Mouse (Mus musculus) layer of hippocampus, postnatal 10 days (tissue): Measurements from ENCODE around the gene Ifnar2. TPM values are rescaled to one million over a fixed set of nuclear protein-coding genes. Genes with fewer than 3 reads are reported as not detected.

Source experiments
- DNase-seq, 2 experiments: peaks; one replicate each; pipeline ENCODE4 v3.0.0; 2021; ENCODE audit warnings: low spot score in 2 of 2
- total RNA-seq, 2 experiments: library from RNA; stranded (reverse); gene quantifications; 2 replicates each; pipeline ENCODE4 v1.2.3; 2021

Ifnar2 gene
- total RNA-seq, 2 experiments from 2014 or later = 23.7 to 24.4 TPM

GRCm38 (mm10) chr16:91357526-91357900, 15.1 kb upstream of the Ifnar2 start:
- no peak for DNase-seq

- DNase-seq = peak; percentile 60 to 73
Measured at GRCm38 (mm10) chr16:91358555-91358954, 14.0 kb upstream of the Ifnar2 start.

DNA sequence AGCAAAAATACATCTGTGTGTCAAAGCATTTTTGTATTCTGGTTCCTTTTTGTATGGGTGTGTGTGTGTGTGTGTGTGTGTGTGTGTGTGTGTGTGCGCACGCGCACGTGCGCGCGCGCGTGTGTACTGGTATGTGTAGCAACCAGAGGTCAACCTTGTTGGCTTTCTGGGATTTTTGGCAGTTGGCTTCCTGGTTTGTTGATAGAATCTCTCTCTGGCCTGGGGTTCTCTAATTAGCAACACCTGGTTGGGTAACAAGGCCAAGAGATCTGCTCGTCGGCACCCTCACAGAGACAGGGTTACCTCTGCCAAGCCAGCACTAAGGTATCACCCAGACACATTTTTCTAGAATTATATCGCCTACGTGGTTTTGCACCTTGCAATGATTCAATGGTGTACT, 13.1 kb upstream of the Ifnar2 start:
- no peak for DNase-seq

GRCm38 (mm10) chr16:91360162-91360561, 12.4 kb upstream of the Ifnar2 start:
- DNase-seq = no peak

DNA sequence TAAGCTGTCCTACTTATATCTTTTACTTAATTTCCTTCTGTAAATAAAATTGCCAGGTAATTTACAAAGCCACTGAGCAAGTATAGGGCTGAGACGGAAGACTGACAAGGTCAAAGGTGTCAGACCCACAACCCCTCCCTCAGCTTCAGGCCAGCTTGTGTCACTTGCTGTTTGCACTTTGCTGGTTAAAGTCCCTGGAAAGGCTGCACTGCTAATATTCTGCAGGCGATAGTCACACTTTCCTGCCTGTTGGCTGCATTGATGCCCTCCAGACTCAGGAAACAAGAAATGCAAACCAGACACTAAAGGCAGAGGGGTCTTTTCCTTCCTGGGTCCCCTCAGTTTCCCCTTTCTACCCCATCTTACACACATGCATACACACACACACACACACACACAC, 10.6 kb upstream of the Ifnar2 start:
- no peak for DNase-seq

- no peak for DNase-seq
Measured at GRCm38 (mm10) chr16:91362616-91363272, 9.8 kb upstream of the Ifnar2 start.

- no peak for DNase-seq
Measured at GRCm38 (mm10) chr16:91363483-91363882, 9.1 kb upstream of the Ifnar2 start.

- no peak for DNase-seq
Measured at GRCm38 (mm10) chr16:91366567-91366966, 6.0 kb upstream of the Ifnar2 start.

- DNase-seq = no peak
Measured at GRCm38 (mm10) chr16:91367066-91367465, 5.5 kb upstream of the Ifnar2 start.

DNA sequence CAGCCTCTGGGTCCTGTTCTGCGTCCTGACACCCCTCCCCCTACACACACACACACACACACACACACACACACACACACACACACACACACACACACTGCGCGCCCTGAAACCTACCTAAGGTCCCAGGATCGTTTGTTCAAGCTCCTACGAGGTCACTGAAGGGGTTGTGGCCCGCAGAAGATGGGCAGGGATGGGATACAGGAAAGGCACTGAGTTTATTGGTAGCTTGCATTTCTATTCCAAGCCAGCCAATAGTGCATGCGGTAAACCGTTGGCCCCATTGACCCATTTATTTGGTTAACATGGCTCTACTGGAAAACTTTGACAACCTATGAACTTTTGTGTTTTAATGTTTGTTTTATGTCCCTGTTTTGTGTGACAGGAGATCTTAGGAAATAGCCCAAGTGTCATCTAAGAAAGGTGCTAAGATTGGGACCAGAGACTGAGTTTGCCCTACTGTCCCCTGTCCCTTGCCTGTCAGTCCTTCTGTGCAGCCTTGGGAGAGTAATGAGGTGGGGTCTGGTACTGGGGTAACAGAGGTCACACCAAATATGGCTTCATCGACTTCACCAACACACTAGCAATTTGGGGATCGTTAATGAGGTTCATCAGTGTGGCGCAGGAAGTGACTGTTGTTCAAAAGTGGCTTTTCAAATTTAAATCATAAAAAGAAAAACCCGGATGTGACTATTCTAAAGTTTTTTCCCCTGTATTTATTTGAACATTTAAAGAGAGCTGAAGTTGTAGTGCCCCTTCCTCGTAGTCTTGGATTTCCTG, 1.1 kb downstream of the Ifnar2 start:
- DNase-seq = no peak

DNA sequence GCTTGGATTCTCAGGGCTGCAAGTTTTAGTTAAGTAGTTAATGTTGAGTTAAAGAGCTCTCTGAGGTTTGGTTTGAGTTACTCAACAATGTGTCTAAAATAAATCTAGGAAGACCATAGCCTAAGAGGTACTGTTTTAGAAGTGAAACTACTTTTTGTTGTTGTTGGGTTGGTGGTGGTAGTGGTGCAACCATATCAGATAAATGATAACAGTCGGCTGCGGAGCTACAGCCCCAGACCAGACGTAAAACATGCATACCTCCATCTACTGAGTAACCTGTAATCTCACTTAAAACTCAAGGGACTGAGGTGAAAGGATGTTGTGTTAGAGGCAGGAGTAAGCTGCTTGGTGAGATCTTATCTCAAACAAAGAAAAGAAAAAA, 1.7 kb downstream of the Ifnar2 start:
- no peak for DNase-seq

- DNase-seq = no peak
Measured at GRCm38 (mm10) chr16:91376701-91377100, 4.1 kb downstream of the Ifnar2 start.

DNA sequence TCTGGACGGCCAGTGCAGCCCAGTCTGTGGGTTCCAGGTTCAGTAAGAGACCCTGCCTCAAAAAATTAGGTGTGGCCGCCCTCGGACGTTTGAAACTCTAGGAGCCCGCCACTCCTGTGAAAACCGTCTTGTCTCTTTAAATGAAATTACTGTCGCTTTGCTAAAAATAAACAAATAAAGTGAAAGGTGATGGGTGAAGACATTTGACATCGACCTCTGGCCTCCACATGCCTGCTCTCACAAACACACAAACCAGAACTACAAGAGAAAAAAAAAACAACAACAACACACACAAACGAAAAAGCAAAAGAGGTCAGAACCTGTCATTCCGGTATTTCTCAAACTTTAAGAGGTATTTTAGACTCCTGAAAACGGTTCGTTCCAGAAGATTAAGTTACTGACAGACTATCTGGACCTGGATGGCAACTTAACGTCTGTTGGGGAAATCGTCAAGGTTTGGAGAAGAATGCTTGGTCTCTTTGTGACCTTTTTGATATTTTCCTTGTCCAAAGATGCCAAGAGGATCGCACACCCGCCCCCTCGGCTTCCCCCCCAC, 5.9 kb downstream of the Ifnar2 start:
- DNase-seq = no peak

GRCm38 (mm10) chr16:91378991-91379390, 6.4 kb downstream of the Ifnar2 start:
- no peak for DNase-seq

DNA sequence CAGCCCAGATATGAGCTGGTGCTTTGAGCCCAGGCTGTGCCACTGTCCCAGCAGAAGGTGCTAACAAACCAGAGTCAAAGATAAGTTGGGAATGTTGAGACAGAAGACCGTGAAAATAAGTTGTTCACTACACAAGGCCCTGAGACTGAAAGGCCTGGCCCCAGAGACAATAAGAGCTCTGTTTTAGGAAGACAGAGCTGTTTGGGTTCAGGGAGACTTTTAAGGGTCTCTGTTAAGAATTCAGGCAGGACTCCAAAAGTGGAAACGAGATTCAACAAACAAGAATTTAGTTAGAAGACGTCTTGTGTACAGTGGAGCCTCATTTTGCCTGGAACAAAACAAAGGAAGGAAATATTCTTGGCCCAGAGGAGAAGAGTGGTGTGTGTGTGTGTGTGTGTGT, 6.8 kb downstream of the Ifnar2 start:
- DNase-seq = no peak

- DNase-seq = no peak
Measured at GRCm38 (mm10) chr16:91380151-91380550, 7.6 kb downstream of the Ifnar2 start.

DNA sequence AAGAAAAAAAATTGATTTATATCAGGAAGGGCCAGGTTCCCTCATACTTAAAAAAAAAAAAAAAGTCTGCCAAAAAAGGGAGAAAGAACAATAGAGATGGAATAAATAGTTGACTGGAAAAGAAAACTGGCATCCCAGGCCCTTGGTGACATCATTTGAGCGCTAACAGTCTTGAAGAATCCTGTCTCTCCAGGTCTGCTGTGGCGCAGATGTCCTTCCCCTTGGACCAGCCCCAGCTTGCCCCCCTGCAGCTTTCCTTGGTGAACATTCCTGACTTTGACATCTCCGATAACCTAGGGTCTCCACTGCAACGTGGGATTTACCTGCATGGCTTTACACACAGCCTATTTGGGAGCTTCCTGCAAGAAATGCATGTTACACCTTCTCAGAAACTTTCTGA, 9.0 kb downstream of the Ifnar2 start:
- no peak for DNase-seq

GRCm38 (mm10) chr16:91382261-91382790, 9.7 kb downstream of the Ifnar2 start:
- DNase-seq = no peak

DNA sequence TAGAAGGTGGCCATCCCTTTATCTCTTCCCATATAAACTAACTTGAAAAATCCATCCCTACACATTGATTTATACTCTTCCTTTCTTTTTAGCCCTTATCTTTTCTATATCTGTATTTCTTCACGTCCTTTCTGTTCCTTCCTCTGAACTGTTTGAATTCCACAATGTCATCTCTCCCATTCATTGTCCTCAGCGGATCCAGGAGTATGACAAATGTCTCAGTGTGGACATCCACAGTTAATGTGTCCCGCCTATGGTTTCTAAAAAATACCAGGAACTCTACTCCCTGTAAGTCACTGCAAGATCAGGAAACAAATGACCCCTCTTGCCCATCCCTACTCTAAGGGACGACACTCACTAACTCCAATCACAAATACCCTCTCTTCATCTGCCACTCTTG, 11.6 kb downstream of the Ifnar2 start:
- no peak for DNase-seq

DNA sequence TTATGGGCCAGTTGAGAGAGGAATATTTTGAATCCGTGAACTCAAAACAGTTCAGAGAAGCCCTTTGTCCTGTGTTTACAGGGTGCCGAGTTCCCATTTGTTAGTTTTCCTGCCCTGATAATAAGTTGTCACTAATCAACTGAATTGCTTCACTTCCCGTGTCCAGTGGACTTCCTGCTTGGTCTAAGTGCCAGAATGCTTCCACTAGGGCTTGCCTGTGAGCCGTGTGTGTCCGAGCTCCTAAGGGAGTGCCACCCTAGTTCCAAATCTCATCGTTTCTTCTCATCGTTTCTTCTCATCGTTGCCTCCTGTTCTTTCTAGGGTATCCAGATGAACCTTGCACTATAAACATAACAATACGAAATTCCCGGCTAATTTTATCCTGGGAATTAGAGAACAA, 13.0 kb downstream of the Ifnar2 start:
- no peak for DNase-seq

DNA sequence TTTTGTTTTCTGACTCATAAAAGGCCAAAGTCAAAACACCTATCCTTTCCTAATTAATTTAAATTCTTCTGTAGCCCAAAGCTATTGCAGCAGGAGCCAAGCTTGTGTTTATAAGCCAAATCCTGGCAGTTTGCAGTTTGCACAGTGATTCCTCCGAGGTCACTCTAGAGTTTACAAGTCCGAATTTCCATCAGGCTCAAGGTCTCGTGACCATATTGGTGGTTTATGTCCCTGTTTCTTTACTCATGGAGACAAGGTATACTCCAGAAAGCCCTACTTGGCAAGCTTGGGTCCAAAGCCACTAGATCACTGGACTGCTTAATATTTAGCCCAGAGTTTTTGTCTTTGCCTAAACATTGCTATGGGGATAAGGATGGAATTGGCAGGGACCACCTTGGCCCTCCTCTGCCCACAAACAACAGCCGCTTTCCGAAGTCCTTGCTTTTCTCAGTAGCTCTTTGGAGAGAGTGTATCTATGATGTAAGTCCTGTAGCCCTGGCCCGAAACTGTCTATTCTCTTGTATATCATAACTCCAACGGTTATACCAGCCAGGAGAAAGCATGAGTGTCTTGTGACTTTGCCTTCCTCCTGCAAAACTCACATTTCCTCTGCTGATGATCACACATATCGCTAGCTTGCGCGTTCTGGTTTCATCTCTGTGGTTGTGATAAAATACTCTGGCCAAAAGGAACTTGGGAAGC, 14.0 kb downstream of the Ifnar2 start:
- DNase-seq = no peak

GRCm38 (mm10) chr16:91387121-91387486, 14.5 kb downstream of the Ifnar2 start:
- no peak for DNase-seq
